Mouse (Mus musculus): ENCODE data around the gene Tgif1.

DNA sequence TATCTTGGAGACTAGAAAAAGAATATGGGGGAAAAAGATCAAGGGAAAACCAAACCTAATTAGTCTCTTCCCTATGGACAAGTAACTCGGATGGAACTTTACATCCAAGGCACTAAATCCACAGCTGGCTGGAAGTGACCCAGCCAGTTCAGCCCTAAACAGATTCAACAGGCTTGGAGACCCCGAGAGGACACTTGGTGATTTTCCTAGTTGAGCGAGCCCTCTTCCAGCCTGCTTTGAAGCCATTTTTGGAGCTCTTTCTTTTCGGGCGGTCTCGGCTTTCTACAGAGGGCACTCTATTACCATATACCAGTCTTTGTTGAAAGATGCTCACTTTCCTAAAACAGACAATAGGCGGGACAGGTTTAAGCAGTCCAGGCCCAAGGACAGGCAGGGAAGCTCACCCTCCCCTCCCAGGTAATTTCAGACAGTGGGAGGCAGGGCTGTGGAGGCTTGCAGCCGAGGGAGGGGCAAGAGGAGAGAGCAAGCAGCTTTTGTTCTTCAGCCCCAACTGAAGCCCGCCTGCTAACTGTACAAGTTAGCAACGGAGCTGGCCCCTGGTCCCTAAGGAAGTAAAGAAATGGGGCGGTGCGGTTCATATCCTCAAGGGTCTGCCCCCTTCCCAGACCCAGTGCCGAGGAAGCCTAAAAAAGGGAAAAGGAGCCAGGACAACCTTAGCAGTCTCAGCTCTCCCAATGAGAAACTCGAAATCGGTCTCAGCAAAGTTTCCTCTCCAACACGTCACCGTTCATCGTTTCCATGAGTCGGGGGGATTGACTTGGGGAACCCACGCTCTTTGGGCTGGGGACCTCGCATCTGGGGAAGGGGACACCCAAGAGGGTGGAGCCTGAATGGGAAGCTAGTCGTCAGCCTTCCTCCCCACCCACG lies 4.6 kb downstream of the Tgif1 start:
- TF ChIP-seq MAFK (IDR thresholded peaks at IDR 0.05; ENCODE audit: insufficient read depth, low read depth, low read length) (no peak), ZC3H11A (IDR thresholded peaks at IDR 0.05; ENCODE audit: borderline replicate concordance, low read depth, low read length) (no peak), HCFC1 (IDR thresholded peaks at IDR 0.05; ENCODE audit: borderline replicate concordance, insufficient read depth, low read length) (no peak)
